Mouse (Mus musculus): ENCODE results near the gene Fam107a.
A peak's percentile ranks its signal among the peaks of the same experiment; 100 is the strongest.
"Not testable (repeated sequence)": the region's sequence is repeated elsewhere in the genome, so short reads cannot be mapped to it uniquely, and the experiment has no call there.

Fam107a gene

DNA sequence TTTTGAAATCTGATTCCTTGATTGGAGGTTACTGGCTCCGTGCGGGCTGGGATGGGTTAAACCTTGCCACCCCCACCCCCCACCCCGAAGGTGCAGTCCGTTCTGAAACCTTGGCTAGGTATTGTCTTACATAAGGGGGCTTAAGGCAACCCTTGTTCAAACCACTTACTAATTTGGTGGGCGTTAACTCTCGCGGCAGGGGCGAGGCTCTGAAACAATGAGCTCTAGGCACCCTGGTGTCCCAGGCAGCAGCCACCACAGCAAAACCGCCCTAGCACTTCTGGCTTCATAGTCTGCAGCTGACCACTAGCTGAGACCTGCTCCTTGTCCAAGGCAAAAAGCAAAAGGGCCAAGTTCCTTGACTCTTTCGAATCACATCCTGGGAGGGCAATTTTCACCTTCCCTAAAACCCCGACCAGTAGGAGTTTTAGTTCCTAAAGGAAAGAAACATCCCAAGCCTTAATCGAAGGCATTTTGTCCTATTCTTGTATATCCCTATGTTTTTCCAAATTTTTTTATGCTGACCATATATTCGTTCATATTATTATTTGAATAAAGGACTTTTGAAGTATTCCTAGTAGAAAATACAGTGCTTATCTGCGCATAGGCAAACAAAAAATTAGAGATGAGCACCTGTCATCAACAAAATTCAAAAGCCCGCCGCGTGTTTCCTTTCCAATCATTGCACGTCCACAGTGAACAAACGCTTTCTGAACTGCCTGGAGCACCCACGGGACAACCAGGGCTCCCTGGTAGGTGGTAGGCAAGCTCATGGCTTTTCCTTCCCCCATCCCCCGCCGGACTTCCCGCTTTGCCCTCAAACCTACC is 1.2 kb downstream of the Fam107a start:
- no peak for DNase-seq (ENCODE audit: low spot score in 2 of 2)

GRCm38 (mm10) chr14:8315169-8315568 is 2.7 kb downstream of the Fam107a start:
- no peak for DNase-seq (ENCODE audit: low spot score in 2 of 2)

DNA sequence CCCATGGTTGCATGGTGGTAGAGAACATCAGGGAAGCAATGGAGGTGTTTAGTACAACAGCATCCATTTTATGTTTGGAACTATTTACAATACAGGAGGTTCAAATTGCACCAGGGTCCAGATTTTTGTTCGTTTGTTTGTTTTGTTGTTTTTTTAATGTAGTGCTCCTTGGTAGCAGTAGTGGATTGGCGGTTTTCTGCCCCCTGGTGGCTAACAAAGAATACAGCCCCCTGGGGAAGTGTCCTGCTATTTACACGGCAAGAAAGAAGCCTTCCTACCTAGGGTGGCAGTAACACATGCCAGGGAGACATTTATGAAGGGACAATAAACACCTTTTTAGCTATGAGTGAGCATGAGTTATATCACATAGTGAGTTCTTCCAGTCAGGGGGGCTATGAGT is 3.3 kb downstream of the Fam107a start:
- DNase-seq (ENCODE audit: low spot score in 2 of 2): no peak

DNA sequence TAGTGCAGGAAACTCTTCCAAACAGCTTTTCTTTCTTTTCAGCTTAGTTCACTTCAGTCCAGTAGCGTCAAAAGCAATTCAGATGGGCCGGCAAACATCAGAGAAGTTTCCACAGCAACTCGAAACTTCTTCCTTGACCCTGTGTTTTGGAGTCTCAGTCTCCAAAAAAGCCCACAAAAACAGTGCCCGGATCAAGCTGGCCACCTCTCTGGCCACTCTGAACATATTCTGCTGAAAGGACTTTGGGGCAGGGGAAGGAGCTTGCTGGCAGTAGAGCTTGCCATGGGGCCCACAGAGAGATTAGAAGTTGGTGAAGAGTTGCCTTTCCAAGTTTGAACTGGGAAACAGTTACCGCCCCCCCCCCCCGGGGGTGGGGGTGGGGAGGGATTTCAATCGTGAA is 3.9 kb downstream of the Fam107a start:
- peak in 1 of 2 experiments; percentile 40 for DNase-seq (ENCODE audit: low spot score in 2 of 2)

GRCm38 (mm10) chr14:8309621-8310141 is 8.1 kb downstream of the Fam107a start:
- peak; percentile 26 to 28 for DNase-seq (ENCODE audit: low spot score in 2 of 2)

- DNase-seq (ENCODE audit: low spot score in 2 of 2): no peak
These were observed 9.2 kb downstream of the Fam107a start for GRCm38 (mm10) chr14:8308650-8309049.

GRCm38 (mm10) chr14:8306884-8307283 is 10.9 kb downstream of the Fam107a start:
- no peak for DNase-seq (ENCODE audit: low spot score in 2 of 2)

DNA sequence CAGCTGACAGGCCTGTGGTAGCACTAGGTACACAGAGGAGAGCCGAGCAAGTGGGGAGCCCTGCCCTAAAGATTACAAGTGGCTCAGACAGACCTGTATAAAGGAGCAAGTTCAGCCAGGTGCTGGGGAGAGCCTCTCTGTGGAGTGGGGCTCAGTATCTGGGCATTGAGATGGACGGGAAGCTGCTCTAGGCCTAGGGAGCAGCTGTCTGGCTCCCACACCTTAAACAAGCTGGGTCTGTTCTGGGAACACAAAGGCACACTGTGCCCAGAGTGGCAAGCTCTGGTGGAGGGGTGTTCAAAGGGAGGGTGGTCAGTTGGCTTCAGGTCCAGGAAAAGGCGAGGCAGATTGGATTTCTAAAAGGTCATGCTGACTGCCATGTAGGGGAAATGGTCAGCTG is 12.8 kb downstream of the Fam107a start:
- DNase-seq (ENCODE audit: low spot score in 2 of 2): no peak

DNA sequence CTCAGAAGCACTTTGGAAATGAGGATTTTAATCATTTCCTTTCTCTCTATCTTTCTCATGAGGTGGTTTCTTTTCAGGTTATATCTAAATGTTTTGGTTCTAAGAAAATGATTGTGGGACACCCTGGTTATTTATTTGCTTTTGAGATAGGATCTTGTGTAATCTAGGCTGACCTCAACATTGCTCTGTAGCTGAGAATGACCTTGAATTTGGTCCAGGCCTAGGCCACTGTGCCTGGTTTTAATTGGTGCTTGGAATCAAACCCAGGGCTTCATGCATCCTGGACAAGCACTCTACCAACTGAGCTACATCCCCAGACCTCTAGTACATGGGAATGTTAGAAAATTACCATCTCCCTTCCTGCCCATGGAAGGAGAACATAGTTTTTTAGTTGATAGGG is 13.7 kb downstream of the Fam107a start:
- no peak for DNase-seq (ENCODE audit: low spot score in 2 of 2)

DNA sequence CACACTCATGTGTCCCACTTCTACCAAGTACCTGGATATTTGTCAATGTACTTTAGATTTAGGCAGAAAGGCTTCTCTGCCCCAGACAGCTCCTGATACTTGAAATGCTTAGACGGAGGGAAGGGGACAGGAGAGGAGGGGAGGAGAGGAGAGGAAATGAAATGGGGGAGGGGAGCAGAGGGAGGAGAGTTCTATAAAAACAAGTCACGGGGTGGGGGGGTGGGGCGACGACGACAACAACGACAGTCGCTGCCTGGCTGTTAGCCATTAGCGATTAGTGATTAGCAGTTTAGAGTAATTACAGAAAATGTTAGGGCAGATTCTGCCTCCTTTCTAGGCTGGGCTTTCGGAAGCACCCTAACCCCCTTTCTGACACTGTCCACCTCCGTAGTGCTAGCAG is 15.1 kb downstream of the Fam107a start:
- DNase-seq (ENCODE audit: low spot score in 2 of 2): no peak

DNA sequence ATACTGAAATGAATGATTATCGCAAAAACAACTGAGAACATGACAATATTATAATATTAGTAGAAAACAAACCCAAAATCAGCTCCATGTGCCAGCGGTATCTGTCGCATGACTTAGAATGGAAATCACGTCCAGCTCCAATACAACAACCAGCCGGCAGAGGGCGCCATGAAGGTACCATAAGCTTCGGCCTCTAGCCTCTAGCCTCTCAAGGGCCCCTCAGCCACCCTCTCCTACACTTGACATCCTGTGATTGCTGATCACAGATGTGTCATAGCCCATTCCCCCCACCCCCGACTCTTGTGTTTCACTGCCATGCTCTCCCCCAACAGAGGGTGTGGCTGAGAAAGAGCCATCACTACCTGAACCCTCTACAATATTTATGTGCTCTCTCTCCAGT is 17.5 kb downstream of the Fam107a start:
- DNase-seq (ENCODE audit: low spot score in 2 of 2): no peak

DNA sequence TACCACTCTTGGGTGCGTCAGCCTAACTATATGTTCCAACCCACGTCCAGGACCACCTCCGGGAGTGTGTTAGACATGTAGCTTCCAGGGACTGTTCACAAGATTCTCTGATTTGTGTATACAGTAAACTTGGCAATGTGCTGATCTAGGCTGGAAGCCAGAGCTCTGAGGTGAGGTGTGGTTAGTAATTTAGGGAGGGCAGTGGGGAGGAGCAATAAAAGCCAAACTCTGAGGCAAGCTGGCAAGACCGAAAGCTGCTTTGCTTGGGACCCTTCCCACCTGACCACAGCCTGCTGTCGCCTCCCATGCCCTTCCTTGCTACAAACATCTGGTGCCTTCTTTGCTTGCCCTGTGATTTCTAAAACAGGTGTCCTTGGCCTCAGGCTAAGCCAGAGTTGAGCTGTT is 19.9 kb downstream of the Fam107a start:
- no peak for DNase-seq (ENCODE audit: low spot score in 2 of 2)

DNA sequence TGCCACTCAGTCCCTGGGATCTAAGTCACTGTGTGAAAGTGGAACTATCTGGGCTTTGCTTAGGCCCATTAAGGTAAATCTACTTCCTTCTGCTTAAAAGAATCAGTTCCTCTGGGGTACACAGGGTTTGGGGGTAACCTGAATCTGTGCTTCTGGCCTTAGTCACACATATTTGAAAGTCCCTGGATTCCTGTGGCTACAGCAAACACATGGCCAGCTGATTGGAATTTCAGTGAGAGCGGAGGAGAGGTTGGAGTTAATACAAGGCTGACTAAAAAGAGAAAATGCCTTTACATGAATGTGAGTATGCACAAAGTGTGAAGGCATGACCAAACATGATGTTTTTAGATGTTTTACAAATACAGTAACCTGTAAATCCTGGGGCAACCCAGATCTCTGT is 23.6 kb downstream of the Fam107a start:
- DNase-seq (ENCODE audit: low spot score in 2 of 2): no peak

GRCm38 (mm10) chr14:8286595-8286994 is 31.2 kb downstream of the Fam107a start:
- DNase-seq (ENCODE audit: low spot score in 2 of 2): not testable (repeated sequence)

GRCm38 (mm10) chr14:8283784-8284183 is 34.0 kb downstream of the Fam107a start:
- DNase-seq (ENCODE audit: low spot score in 2 of 2): no peak

DNA sequence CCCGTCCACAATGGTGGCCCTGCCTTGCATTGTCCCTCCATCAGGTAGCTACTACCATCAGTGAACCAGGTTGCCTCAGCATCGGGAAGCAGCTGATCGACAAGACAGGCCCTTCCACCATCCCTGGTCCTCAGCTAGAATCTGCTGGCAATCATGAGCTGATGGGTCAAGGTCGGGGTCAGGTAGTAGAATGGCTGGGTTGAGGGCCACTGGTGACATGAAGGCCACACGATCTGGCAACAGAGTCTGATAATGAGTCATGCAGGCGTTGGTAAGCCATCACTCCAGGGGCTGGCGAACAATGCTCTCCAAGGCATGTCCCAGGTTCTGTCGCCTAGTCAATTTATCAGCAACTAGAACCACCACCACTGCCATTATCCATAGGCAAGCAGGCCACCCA is 46.5 kb downstream of the Fam107a start:
- not testable (repeated sequence) for DNase-seq (ENCODE audit: low spot score in 2 of 2)

GRCm38 (mm10) chr14:8264378-8264777 is 53.4 kb downstream of the Fam107a start:
- DNase-seq (ENCODE audit: low spot score in 2 of 2): no peak

DNA sequence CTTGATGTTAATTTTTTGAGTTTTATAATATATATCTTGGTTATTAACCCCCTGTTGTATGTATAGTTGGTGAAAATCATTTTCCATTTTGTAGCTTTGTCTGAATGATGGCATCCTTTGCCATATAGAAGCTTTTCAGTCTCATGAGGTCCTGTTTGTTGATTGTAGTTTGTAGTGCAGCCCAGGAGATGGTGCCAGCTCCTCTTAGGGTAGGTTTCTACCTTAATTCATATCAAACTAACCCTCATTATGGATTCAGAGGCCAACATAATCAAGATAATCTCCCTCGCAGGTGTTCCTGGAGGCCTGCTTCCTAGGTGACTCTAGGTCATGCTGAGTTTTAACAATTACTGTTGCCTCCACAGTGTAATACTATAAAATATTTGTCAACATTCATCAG is 55.6 kb downstream of the Fam107a start:
- no peak for DNase-seq (ENCODE audit: low spot score in 2 of 2)

DNA sequence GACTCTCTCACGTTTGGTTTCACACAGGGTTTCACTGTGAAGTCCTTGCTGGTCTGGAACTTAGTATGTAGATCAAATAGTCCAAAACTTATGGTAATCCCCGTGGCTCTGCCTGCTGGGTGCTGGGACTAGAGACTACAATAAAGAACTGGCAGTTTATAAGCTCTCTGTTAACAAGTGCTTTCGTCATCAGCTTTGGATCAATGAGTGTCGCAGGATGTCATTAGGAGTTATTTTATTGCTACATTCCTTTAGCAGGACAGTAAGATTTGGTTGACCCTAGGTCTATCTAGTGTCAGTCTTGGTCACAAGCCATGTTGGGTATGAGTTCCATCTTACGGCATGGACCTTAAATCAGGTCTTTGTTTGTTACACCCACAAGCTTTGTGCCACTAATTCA is 57.6 kb downstream of the Fam107a start:
- DNase-seq (ENCODE audit: low spot score in 2 of 2): no peak

DNA sequence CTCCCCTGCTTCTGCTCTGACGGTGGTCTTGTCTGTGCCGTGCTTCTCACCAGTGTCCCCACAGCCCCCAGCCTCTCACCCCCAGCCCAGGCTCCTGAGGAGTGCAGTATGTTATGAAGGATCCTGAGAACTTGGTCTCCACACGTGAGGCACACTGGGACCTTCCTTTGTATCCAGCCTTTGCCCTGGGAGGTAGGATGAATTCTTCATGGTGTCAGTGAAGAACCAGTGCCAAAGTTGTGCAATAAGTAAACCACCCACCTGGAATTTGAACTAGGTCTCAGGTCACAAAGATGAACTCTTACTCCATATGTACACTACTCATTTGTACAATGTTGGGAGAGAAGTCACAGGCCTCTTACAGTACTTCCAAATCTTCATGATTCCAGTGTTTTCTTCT is 58.7 kb downstream of the Fam107a start, which contains the start of gene Acox2:
Acox2 (minus strand) TSS at position 188 of the 400 bp plus-strand sequence.
- DNase-seq (ENCODE audit: low spot score in 2 of 2): no peak

- DNase-seq (ENCODE audit: low spot score in 2 of 2): no peak
These were observed 59.1 kb downstream of the Fam107a start for GRCm38 (mm10) chr14:8258752-8259151.

- no peak for DNase-seq (ENCODE audit: low spot score in 2 of 2)
These were observed 59.5 kb downstream of the Fam107a start for GRCm38 (mm10) chr14:8258335-8258627.

GRCm38 (mm10) chr14:8257521-8258334 is 60.1 kb downstream of the Fam107a start:
- no peak for DNase-seq (ENCODE audit: low spot score in 2 of 2)
